Mouse (Mus musculus) olfactory bulb, adult 2 months (tissue): Measurements from ENCODE around the gene Crip1.

Experiments used
- CTCF ChIP-seq: fragments of 200-500 bp; IDR thresholded peaks from 2 replicates; pipeline ENCODE4 v1.5.1; 2012; ENCODE audit warnings: low read depth, mild to moderate bottlenecking, low read length, moderate library complexity; ENCODE audit not compliant: insufficient read depth
- POLR2A ChIP-seq: fragments of 200-500 bp; IDR thresholded peaks from 2 replicates; pipeline ENCODE4 v1.6.1; 2012; ENCODE audit warnings: mild to moderate bottlenecking, low read depth, low read length, moderate library complexity; ENCODE audit not compliant: insufficient read depth

DNA sequence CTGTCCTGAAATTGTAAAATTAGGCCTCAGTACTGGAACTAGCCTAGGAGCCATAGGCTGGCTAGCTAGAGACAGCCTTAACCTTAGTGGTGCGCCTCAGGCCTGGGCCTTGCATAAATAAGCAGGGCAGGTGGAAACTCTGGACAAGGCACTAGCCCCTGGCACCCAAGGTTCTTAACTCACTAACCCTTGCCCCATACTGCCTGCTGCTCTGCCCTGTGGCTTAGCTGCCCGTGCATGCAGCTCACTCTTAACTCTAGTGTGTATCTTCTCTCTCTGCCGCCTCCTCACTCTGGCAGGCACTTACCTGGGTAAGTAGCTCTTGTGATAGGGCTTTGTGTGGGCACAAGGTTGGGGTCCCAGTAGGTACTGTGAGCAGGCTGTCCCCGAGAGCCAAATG is 11.6 kb upstream of the Crip1 start:
- TF ChIP-seq POLR2A (no peak), CTCF (no peak)
